Mouse (Mus musculus): ENCODE data around the gene Pex5l. TPM values are rescaled to one million over a fixed set of nuclear protein-coding genes. Genes with fewer than 3 reads are reported as not detected.
A peak's percentile ranks its signal among the peaks of the same experiment; 100 is the strongest.

The Pex5l gene
- total and polyA plus RNA-seq, 3 experiments: 0.08 to 0.44 (median 0.44) TPM

- TF ChIP-seq MYC (IDR thresholded peaks at IDR 0.05; ENCODE audit: low read depth, low read length) (no peak), USF2 (conservative IDR thresholded peaks at IDR 0.05; ENCODE audit: low read depth, low read length) (no peak), UBTF (IDR thresholded peaks at IDR 0.05; ENCODE audit: low read depth, low read length) (no peak)
Observed at GRCm38 (mm10) chr3:33043896-33044798, 98.9 kb downstream of the Pex5l start (continued).

GRCm38 (mm10) chr3:33024566-33024965 is 118.5 kb downstream of the Pex5l start:
- dilution Hi-C loops (cut with MboI; ENCODE audit: extremely low pct_ligation_motif_present, extremely low pct_unique_long_range_greater_than_20kb, low sequenced_read_pairs): no loop called here
- no peaks in the 10 kb centered on the region for H3K4me1 ChIP-seq (ENCODE audit: control insufficient read depth in 1 of 2, insufficient read depth in 2 of 2)
- no peaks in the 10 kb centered on the region for H3K79me2 ChIP-seq (replicated peaks; ENCODE audit: control insufficient read depth, extremely low read depth, insufficient read depth, poor library complexity, severe bottlenecking)
- in situ Hi-C loops (cut with MboI; ENCODE audit: low pct_ligation_motif_present, low pct_unique_long_range_greater_than_20kb, low sequenced_read_pairs): no loop called here
- H3K36me3 ChIP-seq (replicated peaks in 1 of 2; ENCODE audit: control insufficient read depth in 1 of 2, insufficient read depth in 1 of 2, low read length in 1 of 2): no peaks in the 10 kb centered on the region
- no peak overlapping the region for H3K27ac ChIP-seq (ENCODE audit: insufficient read depth, low read depth)
- no peak overlapping the region for H3K9ac ChIP-seq (ENCODE audit: insufficient read depth, low read depth)
- H3K4me2 ChIP-seq (ENCODE audit: insufficient read depth, low read depth, poor library complexity, severe bottlenecking): no peak overlapping the region
- peak; percentile 17 for DNase-seq (ENCODE audit: extremely low read depth)
- no peak overlapping the region for H3K4me3 ChIP-seq (replicated peaks in 1 of 3; ENCODE audit: low read depth in 2 of 3, low read length in 2 of 3, poor library complexity in 1 of 3)
- no peaks in the 10 kb centered on the region for H3K9me3 ChIP-seq (replicated peaks; ENCODE audit: low read length)
- no peaks in the 10 kb centered on the region for H3K27me3 ChIP-seq (replicated peaks)
- TF ChIP-seq MAX (IDR thresholded peaks at IDR 0.05; ENCODE audit: low read length): no peak
- TF ChIP-seq E2F4 (IDR thresholded peaks at IDR 0.05; ENCODE audit: insufficient replicate concordance, low read depth, low read length): no peak
- TF ChIP-seq MAFK (IDR thresholded peaks at IDR 0.05; ENCODE audit: insufficient replicate concordance, low read length): no peak
- TF ChIP-seq RAD21 (IDR thresholded peaks at IDR 0.05; ENCODE audit: low read depth, low read length): no peak
- TF ChIP-seq GABPA (IDR thresholded peaks at IDR 0.05; ENCODE audit: insufficient replicate concordance, low read depth, low read length): no peak
- TF ChIP-seq IRF4 (IDR thresholded peaks at IDR 0.05; ENCODE audit: low read depth, low read length): no peak
- TF ChIP-seq NRF1 (IDR thresholded peaks at IDR 0.05; ENCODE audit: low read depth, low read length): no peak
- no peak for TF ChIP-seq MEF2A (IDR thresholded peaks at IDR 0.05; ENCODE audit: borderline replicate concordance, low read depth, low read length)
- TF ChIP-seq RCOR1 (conservative IDR thresholded peaks at IDR 0.05; ENCODE audit: low read depth, low read length): no peak
- no peak for TF ChIP-seq JUND (conservative IDR thresholded peaks at IDR 0.05; ENCODE audit: low read depth, low read length)
- TF ChIP-seq MAZ (IDR thresholded peaks at IDR 0.05; ENCODE audit: low read depth, low read length): no peak
- no peak for TF ChIP-seq MYC (IDR thresholded peaks at IDR 0.05; ENCODE audit: low read depth, low read length)
- TF ChIP-seq POLR2AphosphoS2 (IDR thresholded peaks at IDR 0.05; ENCODE audit: low read depth, low read length): no peak
- no peak for TF ChIP-seq CTCF (conservative IDR thresholded peaks at IDR 0.05 in 1 of 2, IDR thresholded peaks at IDR 0.05 in 1 of 2; ENCODE audit: low read depth in 2 of 2, low read length in 2 of 2)
- TF ChIP-seq MXI1 (IDR thresholded peaks at IDR 0.05; ENCODE audit: low read depth, low read length): no peak
- no peak for TF ChIP-seq UBTF (IDR thresholded peaks at IDR 0.05; ENCODE audit: low read depth, low read length)
- TF ChIP-seq KAT2A (IDR thresholded peaks at IDR 0.05; ENCODE audit: insufficient replicate concordance, low read length): no peak
- no peak for TF ChIP-seq BHLHE40 (IDR thresholded peaks at IDR 0.05; ENCODE audit: low read depth, low read length)
- no peak for TF ChIP-seq NELFE (IDR thresholded peaks at IDR 0.05; ENCODE audit: low read depth, low read length)

All from CH12.LX (cell line).